Mouse (Mus musculus) intestine, embryonic 15.5 days (tissue): ENCODE results near the gene Tcte1. TPM values are rescaled to one million over a fixed set of nuclear protein-coding genes. Genes with fewer than 3 reads are reported as not detected.

Experiments used
- ATAC-seq: fragments of 200-750 bp; cut with Nextera tagmentation; 2 replicates; pipeline ENCODE4 v1.8.0; 2017; ENCODE audit warnings: moderate TSS enrichment, moderate library complexity
- H3K27ac ChIP-seq: fragments of 300-500 bp; sonication (generic); 2 replicates; pipeline ENCODE4 v1.5.1; 2015; ENCODE audit warnings: mild to moderate bottlenecking, inconsistent platforms
- H3K27me3 ChIP-seq: fragments of 300-500 bp; sonication (generic); replicated peaks from 2 replicates; pipeline ENCODE4 v1.6.1; 2015; ENCODE audit warnings: inconsistent platforms
- H3K36me3 ChIP-seq: fragments of 300-500 bp; sonication (generic); 2 replicates; pipeline ENCODE4 v1.6.1; 2015; ENCODE audit warnings: inconsistent platforms
- H3K4me1 ChIP-seq: fragments of 300-500 bp; sonication (generic); replicated peaks from 2 replicates; pipeline ENCODE4 v1.6.1; 2015; ENCODE audit warnings: inconsistent platforms
- H3K4me2 ChIP-seq: fragments of 300-500 bp; sonication (generic); replicated peaks from 2 replicates; pipeline ENCODE4 v1.6.1; 2015; ENCODE audit warnings: mild to moderate bottlenecking, inconsistent platforms
- H3K4me3 ChIP-seq: fragments of 300-500 bp; sonication (generic); replicated peaks from 2 replicates; pipeline ENCODE4 v1.5.1; 2015; ENCODE audit warnings: inconsistent platforms
- H3K9ac ChIP-seq: fragments of 300-500 bp; sonication (generic); 2 replicates; pipeline ENCODE4 v1.6.1; 2015; ENCODE audit warnings: inconsistent platforms
- H3K9me3 ChIP-seq: fragments of 300-500 bp; sonication (generic); 2 replicates; pipeline ENCODE4 v1.6.1; 2016; ENCODE audit warnings: inconsistent platforms
- WGBS: fragments of 180-500 bp; shearing (Covaris S2); methylation state at CpG from one replicate; pipeline ENCODE4 v1.1.7; 2015; 5-methylcytosine and 5-hydroxymethylcytosine counted together
- polyA plus RNA-seq: library from polyadenylated mRNA; unstranded; fragments of >200 nt; fragmentation: Nextera tagmentation; extraction: Ambion mirVana; gene quantifications from 2 replicates; pipeline ENCODE4 v1.2.1, GENCODE M21; 2015

Tcte1 gene
- polyA plus RNA-seq, 1 experiment from 2014 or later, result 0.33 TPM

DNA sequence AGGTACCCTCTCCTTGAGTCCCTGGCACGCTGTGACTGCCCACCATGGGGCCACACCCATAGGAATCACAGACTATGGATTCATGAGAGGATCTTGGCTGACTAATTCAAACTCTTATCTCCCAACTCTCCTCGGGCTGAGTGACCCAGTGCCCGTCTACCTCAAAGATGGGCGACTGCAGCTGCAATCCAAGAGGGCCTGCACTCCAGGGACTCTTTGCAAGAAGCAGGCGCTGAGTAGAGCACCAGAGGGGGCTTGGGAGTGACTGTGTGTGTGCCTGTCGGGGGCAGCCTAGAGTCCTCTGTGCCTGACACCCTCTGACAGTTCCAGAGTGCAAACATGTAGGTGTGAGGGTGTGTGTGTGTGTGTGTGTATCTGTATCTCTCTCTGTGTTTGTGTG lies 18.9 kb downstream of the Tcte1 start:
- Histone ChIP-seq H3K9me3 (no peaks in the 10 kb centered on the region), H3K9ac (no peak overlapping the region), H3K36me3 (no peaks in the 10 kb centered on the region), H3K4me1 (peaks cover 19% of the 10 kb centered on the region), H3K4me3 (no peak overlapping the region), H3K27ac (no peak overlapping the region), H3K27me3 (peaks cover 78% of the 10 kb centered on the region), H3K4me2 (no peak overlapping the region)
- no peak for ATAC-seq
- WGBS, result 28% methylated on average over 6 of the region's 6 CpGs

DNA sequence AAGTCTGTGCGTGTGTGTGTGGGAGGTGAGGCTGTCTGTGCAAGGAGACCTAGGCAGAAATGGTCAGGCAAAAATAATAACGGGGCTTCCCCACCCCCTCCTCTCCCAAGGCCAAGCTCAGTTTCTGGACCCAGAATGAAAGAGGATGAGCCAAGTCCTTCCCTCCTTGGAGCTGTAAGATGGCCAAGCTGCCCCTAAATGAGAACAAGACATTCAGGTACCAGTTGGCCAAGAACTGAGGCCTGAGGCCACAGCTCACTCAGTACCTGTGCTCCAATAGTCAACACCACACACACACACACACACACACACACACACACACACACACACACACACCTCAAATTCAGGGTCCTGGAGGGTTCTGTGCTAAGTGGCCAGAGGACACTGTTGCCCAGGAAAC lies 19.5 kb downstream of the Tcte1 start:
- no peak overlapping the region for H3K27ac ChIP-seq
- no peak overlapping the region for H3K4me3 ChIP-seq
- no peaks in the 10 kb centered on the region for H3K9me3 ChIP-seq
- no peak overlapping the region for H3K4me2 ChIP-seq
- peaks cover 19% of the 10 kb centered on the region for H3K4me1 ChIP-seq
- H3K9ac ChIP-seq, result no peak overlapping the region
- peaks cover 84% of the 10 kb centered on the region for H3K27me3 ChIP-seq
- no peaks in the 10 kb centered on the region for H3K36me3 ChIP-seq
- ATAC-seq, result no peak
- WGBS, result 82% methylated on average over 2 of the region's 2 CpGs

DNA sequence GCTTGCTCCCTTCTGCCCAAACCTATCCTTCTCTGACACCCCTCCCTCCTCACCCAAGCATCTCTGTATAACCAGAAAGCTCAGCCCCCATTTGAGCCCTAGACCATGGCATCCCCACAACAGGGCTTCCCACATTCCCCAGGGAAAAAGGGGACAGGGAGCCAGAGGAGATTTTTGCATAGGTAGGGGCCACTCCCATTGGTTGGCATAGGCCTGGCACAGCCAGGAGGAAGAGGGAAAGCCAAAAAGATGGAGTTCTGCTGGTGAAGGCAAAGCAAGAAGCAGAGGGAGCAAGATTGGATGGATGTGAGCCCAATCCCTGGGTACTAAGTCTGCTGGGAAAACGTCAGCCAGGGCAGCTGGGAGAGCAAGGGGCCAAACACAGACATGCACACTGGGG lies 19.9 kb downstream of the Tcte1 start:
- Histone ChIP-seq H3K9me3 (no peaks in the 10 kb centered on the region), H3K4me3 (no peak overlapping the region), H3K4me1 (peaks cover 19% of the 10 kb centered on the region), H3K4me2 (no peak overlapping the region), H3K27me3 (peaks cover 88% of the 10 kb centered on the region), H3K27ac (no peak overlapping the region), H3K36me3 (no peaks in the 10 kb centered on the region), H3K9ac (no peak overlapping the region)
- whole genome bisulfite sequencing, result 65% methylated on average over 1 of the region's 1 CpGs
- no peak for ATAC-seq

DNA sequence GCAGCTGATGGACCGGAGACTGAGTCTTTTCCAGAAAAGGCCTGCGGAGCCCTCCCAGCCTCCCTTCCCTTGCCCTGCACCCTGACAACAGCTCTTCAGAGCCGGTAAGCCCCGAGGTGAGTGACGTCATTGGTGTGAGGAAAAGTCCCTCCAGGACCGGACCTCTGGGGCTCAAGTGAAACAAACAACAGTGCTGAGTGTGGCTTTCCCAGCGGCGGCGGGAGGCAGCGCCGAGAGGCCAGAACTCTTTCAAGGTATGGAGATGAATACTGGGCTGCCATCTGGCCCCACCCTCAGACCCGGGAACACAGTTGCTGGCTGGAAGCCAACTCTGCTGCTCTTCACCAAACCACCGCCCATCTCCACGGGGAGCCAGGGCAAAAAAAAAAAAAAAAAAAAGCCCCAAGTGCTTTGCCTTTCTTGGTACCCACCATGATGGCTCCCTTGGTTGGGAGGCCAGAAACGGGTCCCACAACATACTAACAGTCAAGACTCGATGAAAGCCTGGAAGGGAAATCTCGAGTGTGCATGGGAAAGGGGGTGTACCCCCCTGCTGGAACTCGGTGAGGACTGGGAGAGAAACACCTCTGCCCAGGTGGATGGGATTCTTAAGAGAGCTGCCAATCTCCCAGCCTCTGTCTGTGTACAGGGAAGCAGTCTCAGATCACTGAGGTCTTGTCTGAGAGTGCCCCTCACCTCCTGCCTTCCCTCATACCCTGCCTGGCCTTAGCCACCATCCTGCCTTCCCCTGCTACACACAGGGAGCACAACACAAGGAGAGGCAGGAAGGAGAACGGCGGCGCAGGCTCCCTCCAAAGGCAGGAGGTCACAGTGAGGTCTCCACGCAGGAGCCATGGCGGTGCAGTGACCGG lies 21.0 kb downstream of the Tcte1 start:
- ATAC-seq, result peak; percentile 31; the same call in 1 of the 2 replicates
- Histone ChIP-seq H3K4me1 (peaks cover 21% of the 10 kb centered on the region), H3K27ac (no peak overlapping the region), H3K27me3 (peaks cover 89% of the 10 kb centered on the region), H3K9ac (no peak overlapping the region), H3K4me2 (peak overlapping the region; percentile 50), H3K9me3 (no peaks in the 10 kb centered on the region), H3K4me3 (no peak overlapping the region), H3K36me3 (no peaks in the 10 kb centered on the region)
- WGBS, result 24% methylated on average over 24 of the region's 24 CpGs

DNA sequence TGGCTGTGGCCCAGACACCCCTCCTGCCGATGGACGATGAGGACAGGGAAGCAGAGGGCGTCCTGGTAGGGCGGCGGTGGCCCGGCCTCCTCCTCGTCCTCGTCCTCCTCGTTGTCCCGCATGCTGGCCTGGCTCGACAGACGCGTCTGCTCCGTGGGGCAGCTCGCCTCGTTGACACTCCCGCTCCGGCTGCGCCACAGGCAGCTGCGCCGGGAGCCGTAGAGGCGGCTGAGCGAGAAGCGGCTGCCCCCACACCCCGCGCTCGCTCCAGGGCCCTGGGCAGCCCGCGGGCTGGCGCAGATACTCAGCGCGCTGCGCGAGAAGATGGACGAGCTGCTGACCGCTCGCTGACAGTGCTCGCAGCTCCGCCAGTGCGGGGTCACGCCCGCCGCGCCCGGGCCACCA lies 21.6 kb downstream of the Tcte1 start:
- WGBS, result 21% methylated on average over 46 of the region's 46 CpGs
- H3K4me1 ChIP-seq, result peaks cover 21% of the 10 kb centered on the region
- no peak for ATAC-seq
- H3K4me3 ChIP-seq, result peak overlapping the region; percentile 15
- peak overlapping the region; percentile 50 for H3K4me2 ChIP-seq
- H3K36me3 ChIP-seq, result no peaks in the 10 kb centered on the region
- peaks cover 84% of the 10 kb centered on the region for H3K27me3 ChIP-seq
- no peaks in the 10 kb centered on the region for H3K9me3 ChIP-seq
- H3K27ac ChIP-seq, result no peak overlapping the region
- no peak overlapping the region for H3K9ac ChIP-seq

DNA sequence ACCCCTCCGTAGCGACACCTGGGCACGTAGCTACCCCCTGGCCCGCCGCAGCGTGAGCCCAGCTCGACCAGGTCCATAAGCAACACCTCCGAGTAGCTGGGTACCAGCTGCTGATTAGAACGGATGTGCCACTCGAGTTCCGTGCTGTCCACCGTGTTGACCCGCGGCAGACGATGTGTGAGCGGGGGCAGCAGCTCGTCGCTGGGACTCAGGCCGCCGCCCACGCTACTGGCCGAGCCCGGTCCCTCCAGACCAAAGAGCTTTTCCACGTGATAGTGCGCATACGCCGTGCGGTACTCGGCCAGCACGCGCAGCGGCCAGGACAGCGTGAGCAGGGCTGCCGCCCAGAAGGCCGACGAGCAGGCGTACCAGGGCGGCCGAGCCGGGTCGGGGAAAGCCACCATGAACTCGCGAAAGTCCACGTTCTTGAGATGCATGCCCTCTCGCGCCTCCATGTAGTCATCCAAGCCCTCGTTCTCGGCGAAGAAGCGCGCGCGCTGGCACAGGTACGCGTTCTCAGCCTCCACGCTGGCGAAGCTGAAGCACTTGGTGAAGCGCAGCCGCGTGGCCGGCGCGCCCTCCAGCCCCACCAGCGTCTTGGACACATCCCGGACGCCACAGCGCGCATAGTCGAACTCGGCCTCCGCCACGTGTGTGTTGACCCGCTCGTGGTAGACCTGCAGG lies 22.2 kb downstream of the Tcte1 start:
- no peaks in the 10 kb centered on the region for H3K36me3 ChIP-seq
- no peak for ATAC-seq
- peaks cover 21% of the 10 kb centered on the region for H3K4me1 ChIP-seq
- H3K9ac ChIP-seq, result no peak overlapping the region
- no peaks in the 10 kb centered on the region for H3K9me3 ChIP-seq
- peak overlapping the region; percentile 15 for H3K4me3 ChIP-seq
- peak overlapping the region; percentile 50 for H3K4me2 ChIP-seq
- 17% methylated on average over 74 of the region's 74 CpGs for WGBS
- H3K27ac ChIP-seq, result no peak overlapping the region
- H3K27me3 ChIP-seq, result peaks cover 79% of the 10 kb centered on the region

DNA sequence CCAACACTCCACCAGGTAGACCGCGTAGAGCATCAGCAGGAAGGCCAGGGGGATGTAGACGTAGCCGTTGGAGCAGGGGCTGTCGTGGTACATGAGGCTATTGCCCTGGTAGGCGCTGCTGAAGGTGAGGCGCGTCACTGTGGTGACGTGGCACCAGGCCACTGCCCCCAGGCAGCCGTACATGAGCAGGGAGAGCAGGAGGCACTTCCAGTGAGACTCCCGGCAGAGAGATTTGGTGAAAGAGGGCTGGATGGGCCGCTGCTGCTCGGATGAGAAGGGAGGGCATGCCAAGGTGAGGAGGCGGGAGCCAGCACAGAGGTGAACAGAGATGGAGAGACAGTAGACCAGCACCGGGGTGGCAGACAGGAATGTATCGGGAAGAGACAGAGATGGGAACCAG lies 23.7 kb downstream of the Tcte1 start:
- ATAC-seq, result no peak
- no peaks in the 10 kb centered on the region for H3K9me3 ChIP-seq
- 79% methylated on average over 16 of the region's 16 CpGs for WGBS

DNA sequence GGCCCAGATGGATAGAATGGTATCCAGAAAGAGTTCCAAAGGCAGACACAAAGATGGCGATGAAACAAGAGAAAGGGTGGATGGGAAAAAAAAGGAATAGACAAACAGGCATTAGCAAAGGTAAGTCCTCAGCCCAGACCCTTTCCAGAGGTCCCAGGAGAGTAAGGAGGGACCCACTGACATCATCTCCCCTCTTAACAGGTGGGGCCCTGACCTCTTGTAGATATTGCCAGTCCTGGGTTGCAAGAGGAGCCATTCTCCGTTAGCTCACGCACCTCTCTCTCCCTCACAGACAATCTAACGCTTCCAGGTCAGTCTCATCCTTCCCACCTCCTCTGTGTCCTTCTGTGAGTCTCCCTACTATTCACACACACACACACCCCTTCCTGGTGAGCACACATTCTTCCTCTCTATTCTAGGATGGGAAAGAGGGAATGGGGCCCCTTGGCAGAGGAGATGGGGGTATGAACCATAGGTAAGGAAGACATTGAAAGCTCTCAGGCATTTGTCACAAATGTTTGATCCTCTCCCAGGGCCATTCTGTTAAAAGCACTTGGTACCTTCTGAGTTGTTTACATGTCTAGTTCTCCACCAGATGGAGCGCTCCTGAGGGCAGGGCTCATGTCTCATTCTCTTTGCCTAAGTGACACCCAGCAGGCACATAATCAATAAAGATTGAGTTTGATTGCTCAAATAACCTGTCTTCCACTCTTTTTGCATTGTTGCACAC lies 24.4 kb downstream of the Tcte1 start:
- Histone ChIP-seq H3K27ac (no peak overlapping the region), H3K36me3 (no peaks in the 10 kb centered on the region), H3K9ac (no peak overlapping the region), H3K4me3 (no peak overlapping the region), H3K9me3 (no peaks in the 10 kb centered on the region), H3K4me2 (no peak overlapping the region), H3K4me1 (peaks cover 23% of the 10 kb centered on the region), H3K27me3 (peaks cover 63% of the 10 kb centered on the region)
- no peak for ATAC-seq
- 79% methylated on average over 5 of the region's 5 CpGs for WGBS

More for the DNA sequence above, 23.7 kb downstream of the Tcte1 start:
- Histone ChIP-seq H3K36me3 (no peaks in the 10 kb centered on the region), H3K4me3 (no peak overlapping the region), H3K4me1 (peaks cover 23% of the 10 kb centered on the region), H3K4me2 (no peak overlapping the region), H3K27me3 (peaks cover 67% of the 10 kb centered on the region), H3K9ac (no peak overlapping the region), H3K27ac (no peak overlapping the region)

DNA sequence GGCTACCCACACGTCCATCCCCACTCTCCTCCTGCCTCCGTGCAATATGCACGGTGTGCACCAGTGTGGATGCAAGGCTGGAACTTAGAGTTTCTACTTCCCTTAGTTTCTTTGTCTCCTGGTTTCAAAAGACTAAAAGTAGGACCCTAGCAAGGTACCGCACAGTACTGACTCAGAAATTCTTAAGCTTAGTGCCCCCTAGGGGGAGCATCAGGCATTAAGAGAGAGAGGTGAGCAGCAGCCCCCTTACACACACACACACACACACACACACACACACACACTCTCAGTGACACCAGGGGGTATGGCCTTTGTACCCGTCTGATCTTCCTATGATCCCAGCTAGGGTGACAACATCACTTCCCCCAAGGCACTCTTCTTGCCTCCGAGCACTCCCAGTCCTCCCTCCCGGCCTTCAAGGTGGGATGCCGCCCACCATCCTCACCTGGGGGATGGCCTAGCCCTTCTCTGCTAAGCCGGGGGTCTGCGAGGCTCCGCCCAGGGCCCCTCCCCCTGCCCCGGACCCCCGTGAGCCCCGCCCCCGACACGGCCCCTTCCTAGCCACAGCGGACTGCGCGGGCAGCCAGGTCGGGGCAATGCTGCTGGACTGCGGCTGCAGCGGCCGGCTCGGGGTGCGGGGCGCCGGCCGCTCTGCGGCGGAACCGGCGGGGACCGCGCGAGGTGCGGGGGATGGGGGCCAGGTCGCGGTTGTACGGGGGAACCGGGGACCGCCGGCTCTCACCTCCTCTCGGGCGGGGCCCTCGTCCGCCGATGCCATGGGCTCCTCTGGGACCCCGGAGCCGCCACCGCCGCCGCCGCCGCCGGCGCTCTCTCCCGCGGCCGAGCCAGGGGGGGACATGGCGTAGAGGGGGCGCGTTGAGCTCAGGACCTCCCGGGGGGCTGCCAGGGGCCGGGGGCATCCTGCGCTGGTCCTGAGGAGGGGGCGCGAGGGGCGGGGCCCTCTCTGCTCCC lies 25.6 kb downstream of the Tcte1 start:
- WGBS, result 3% methylated on average over 54 of the region's 68 CpGs
- ATAC-seq, result peak; percentile 37

DNA sequence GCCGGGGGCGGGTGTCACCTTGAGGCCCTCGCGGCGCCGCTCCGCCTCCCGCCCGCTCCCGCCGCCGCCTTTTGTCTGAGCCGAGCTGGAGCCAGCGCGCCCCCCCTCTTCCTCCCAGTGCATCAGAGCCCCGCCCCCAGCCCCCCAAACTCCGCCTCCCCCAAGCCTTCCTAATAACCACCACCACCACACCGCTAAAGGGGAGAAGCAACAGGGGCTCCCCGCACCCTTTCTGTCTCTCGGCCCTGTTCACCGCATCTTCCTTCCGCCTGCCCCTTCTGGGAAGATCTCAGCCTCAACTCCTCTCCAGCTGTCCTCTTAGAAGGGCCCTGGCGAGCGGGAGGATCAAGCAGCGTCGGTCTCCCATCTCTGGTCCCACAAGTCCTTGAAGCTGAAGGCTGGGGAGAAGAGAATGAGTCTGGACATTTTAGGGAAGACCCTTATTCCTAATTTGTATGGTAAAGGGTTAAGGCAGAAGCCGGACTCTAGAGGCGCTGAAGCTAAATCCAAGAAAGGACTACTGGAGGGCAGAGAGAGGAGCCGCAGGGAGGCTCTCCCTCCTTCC lies 26.5 kb downstream of the Tcte1 start, which contains the start of gene Tmem151b:
Gene Tmem151b, minus strand, starts transcription at position 61 of the 565 bp plus-strand sequence.
- H3K4me2 ChIP-seq, result peak within 1 kb of the TSS; percentile 94
- peaks cover 15% of the 10 kb centered on the region for H3K4me1 ChIP-seq
- H3K4me3 ChIP-seq, result peak within 1 kb of the TSS; percentile 70
- peak; percentile 52 for ATAC-seq
- peak within 1 kb of the TSS; percentile 63 for H3K9ac ChIP-seq
- H3K27me3 ChIP-seq, result peaks cover 46% of the 10 kb centered on the region
- 2% methylated on average over 25 of the region's 29 CpGs for WGBS
- H3K36me3 ChIP-seq, result no peaks in the 10 kb centered on the region
- H3K27ac ChIP-seq, result 0 out of 2 replicates have a peak within 1 kb of the TSS, but pooled peaks have one; percentile 23
- no peaks in the 10 kb centered on the region for H3K9me3 ChIP-seq

More for the DNA sequence above, 25.6 kb downstream of the Tcte1 start:
- peaks cover 23% of the 10 kb centered on the region for H3K4me1 ChIP-seq
- H3K9ac ChIP-seq, result peak overlapping the region; percentile 63
- H3K4me2 ChIP-seq, result peak overlapping the region; percentile 94
- peaks cover 54% of the 10 kb centered on the region for H3K27me3 ChIP-seq
- peak overlapping the region; percentile 70 for H3K4me3 ChIP-seq
- no peak overlapping the region for H3K27ac ChIP-seq
- H3K9me3 ChIP-seq, result no peaks in the 10 kb centered on the region
- no peaks in the 10 kb centered on the region for H3K36me3 ChIP-seq

DNA sequence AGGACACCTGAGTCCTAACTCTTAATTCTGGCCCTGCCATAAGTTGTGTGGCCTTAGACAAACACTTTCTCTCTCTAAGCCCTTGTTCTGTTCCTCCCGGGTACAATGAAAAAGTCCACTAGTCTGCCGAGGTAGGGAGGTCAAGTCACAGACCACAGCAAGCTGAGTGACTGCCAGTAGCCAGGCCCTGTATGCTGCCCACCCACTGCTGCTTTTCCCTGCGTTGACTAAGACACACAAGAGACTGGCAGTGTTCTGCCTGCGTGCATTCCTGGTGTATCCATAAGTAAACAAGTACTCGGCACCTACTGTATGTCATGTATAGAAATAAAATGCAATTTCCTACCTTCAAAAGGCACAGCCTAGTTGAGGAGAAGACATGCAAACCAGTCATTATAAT lies 27.0 kb downstream of the Tcte1 start:
- WGBS, result 12% methylated on average over 5 of the region's 5 CpGs
- Histone ChIP-seq H3K4me1 (peaks cover 9% of the 10 kb centered on the region), H3K4me2 (peak overlapping the region; percentile 94), H3K27me3 (peaks cover 40% of the 10 kb centered on the region), H3K9me3 (no peaks in the 10 kb centered on the region), H3K9ac (no peak overlapping the region), H3K36me3 (no peaks in the 10 kb centered on the region), H3K27ac (no peak overlapping the region), H3K4me3 (peak overlapping the region; percentile 70; the same call in 1 of the 2 replicates)
- no peak for ATAC-seq
